Mouse (Mus musculus) stomach, postnatal 0 days (tissue): ENCODE measurements around the gene BC034090. TPM values are rescaled to one million over a fixed set of nuclear protein-coding genes. Genes with fewer than 3 reads are reported as not detected.

Experiments
- ATAC-seq: fragments of 200-750 bp; cut with Nextera tagmentation; 2 replicates; pipeline ENCODE4 v1.8.0; 2017; ENCODE audit not compliant: low FRiP score, low TSS enrichment
- DNase-seq: peaks from one replicate; pipeline ENCODE4 v3.0.0-alpha.2; 2016; ENCODE audit warnings: low spot score
- H3K27ac ChIP-seq: fragments of 300-500 bp; sonication (generic); replicated peaks from 2 replicates; pipeline ENCODE4 v1.5.1; 2014; ENCODE audit warnings: mild to moderate bottlenecking, control low read depth
- H3K27me3 ChIP-seq: fragments of 300-500 bp; sonication (generic); 2 replicates; pipeline ENCODE4 v1.6.1; 2014; ENCODE audit warnings: low read length; ENCODE audit not compliant: control insufficient read depth, insufficient read depth
- H3K36me3 ChIP-seq: fragments of 300-500 bp; sonication (generic); 2 replicates; pipeline ENCODE4 v1.6.1; 2014; ENCODE audit warnings: low read length, mixed read lengths; ENCODE audit not compliant: control insufficient read depth, insufficient read depth
- H3K4me1 ChIP-seq: fragments of 300-500 bp; sonication (generic); replicated peaks from 2 replicates; pipeline ENCODE4 v1.6.1; 2014; ENCODE audit warnings: antibody characterized with exemption; ENCODE audit not compliant: control insufficient read depth, insufficient read depth
- H3K4me2 ChIP-seq: fragments of 300-500 bp; sonication (generic); replicated peaks from 2 replicates; pipeline ENCODE4 v1.6.1; 2014; ENCODE audit warnings: low read depth, mild to moderate bottlenecking, control low read depth, moderate library complexity
- H3K4me3 ChIP-seq: fragments of 300-500 bp; sonication (generic); 2 replicates; pipeline ENCODE4 v1.5.1; 2014; ENCODE audit warnings: low read depth, low read length, control low read depth
- H3K9ac ChIP-seq: fragments of 300-500 bp; sonication (generic); 2 replicates; pipeline ENCODE4 v1.6.1; 2014; ENCODE audit warnings: mild to moderate bottlenecking, low read length, control low read depth, mixed read lengths
- H3K9me3 ChIP-seq: fragments of 300-500 bp; sonication (generic); 2 replicates; pipeline ENCODE4 v1.6.1; 2016; ENCODE audit warnings: low read length; ENCODE audit not compliant: control insufficient read depth
- CTCF ChIP-seq: IDR thresholded peaks from 2 replicates; pipeline ENCODE4 v1.5.1; 2016; ENCODE audit warnings: antibody characterized with exemption, low read depth, mild to moderate bottlenecking, moderate library complexity
- EP300 ChIP-seq: optimal IDR thresholded peaks from 2 replicates; pipeline ENCODE3; 2016; ENCODE audit warnings: antibody characterized with exemption
- WGBS: fragments of 180-500 bp; shearing (Covaris S2); extraction: QIAGEN DNeasy Blood & Tissue Kit; methylation state at CpG from one replicate; pipeline ENCODE4 v1.1.7; 2014; 5-methylcytosine and 5-hydroxymethylcytosine counted together
- polyA plus RNA-seq: library from polyadenylated mRNA; unstranded; fragments of >200 nt; fragmentation: Nextera tagmentation; extraction: Ambion mirVana; gene quantifications from 2 replicates; pipeline ENCODE4 v1.2.1, GENCODE M21; 2015

The BC034090 gene
- polyA plus RNA-seq, result 1.6 TPM in 2 replicates

DNA sequence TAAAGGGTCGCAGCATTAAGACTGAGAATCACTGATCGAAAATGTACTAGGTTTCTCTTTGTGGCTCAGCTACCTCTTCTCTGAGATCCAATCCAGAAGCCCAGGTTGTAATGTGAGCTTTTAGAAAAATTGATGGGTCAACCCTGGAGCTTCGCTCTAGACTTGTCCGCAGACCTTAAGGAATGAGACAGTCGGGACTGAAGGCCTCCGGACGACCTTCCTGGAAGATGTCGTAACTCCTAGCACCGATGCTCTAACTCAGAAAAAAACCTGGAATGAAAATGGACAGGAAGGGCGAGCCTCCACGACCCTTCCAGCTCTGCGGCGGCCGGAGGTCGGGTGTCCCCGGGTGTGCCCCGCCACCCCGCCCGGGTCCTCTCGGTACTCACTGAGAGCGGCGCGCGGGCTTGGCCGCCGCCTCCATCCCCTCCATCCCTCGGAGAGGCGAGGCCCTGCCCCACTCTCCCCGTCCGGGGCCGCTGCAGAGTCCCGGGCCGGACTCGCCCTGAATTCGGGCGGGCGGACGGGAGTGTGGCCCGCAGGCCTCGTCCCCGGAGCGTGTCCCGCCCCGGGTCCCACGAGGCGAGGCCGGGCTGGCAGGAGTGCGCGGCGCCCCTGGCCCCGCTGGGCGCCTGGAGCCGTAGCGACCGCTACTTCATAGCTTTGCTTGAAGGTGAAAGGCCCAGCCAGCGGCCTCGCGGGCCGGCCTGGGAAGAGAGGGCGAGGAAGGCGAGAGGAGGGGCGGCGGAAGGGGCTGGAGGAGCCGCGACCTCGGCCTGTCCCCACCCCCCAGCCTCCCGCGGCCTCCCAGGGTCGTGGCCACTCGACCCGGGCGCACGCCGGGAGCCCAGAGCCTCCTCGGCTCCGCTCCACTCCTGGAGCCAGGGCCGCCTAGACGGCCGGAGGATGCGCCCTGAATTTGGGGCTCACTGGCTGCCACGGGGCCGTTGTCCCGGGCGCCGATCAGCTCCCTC, at the start of gene BC034090:
Gene BC034090 (minus strand): TSS at position 648 of the 974 bp plus-strand sequence.
- Histone ChIP-seq H3K27ac (peak within 1 kb of the TSS; percentile 87), H3K4me3 (peak within 1 kb of the TSS; percentile 56), H3K9ac (peak within 1 kb of the TSS; percentile 86), H3K4me2 (peak within 1 kb of the TSS; percentile 71), H3K9me3 (no peaks in the 10 kb centered on the region), H3K27me3 (no peaks in the 10 kb centered on the region), H3K36me3 (no peaks in the 10 kb centered on the region), H3K4me1 (no peaks in the 10 kb centered on the region)
- peak; percentile 41 for DNase-seq
- 3% methylated on average over 75 of the region's 85 CpGs for WGBS
- no peak for TF ChIP-seq EP300
- TF ChIP-seq CTCF, result peak; percentile 10; the same call in 1 of the 2 replicates
- ATAC-seq, result peak; percentile 80

DNA sequence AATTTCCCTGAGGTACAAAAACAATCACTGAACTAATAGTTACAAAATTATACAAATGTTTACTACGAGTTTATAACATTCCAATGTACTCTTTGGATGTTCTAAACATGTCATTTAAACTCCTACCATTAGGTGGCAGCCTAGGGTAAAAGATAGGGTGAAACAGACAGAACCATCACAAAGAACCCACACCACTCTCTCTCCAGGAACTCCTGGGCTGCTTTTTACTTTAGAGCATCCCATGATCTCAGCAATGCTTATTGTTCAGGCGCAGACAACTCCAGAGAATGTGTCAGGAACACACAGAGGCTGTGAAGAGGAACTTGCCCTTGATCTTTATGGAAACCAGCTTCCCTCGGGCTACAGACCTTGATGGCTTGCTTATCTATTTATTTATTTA, 49.2 kb upstream of the BC034090 start:
- H3K4me1 ChIP-seq, result no peaks in the 10 kb centered on the region
- DNase-seq (no peak), ATAC-seq (peak; percentile 57; the same call in 1 of the 2 replicates)
- no peaks in the 10 kb centered on the region for H3K27me3 ChIP-seq
- no peaks in the 10 kb centered on the region for H3K9me3 ChIP-seq
- peak; percentile 90 for TF ChIP-seq CTCF
- TF ChIP-seq EP300, result no peak
- no peak overlapping the region for H3K4me3 ChIP-seq
- WGBS, result 12% methylated on average over 3 of the region's 3 CpGs
- no peak overlapping the region for H3K27ac ChIP-seq
- no peak overlapping the region for H3K4me2 ChIP-seq
- no peaks in the 10 kb centered on the region; the same call in 1 of the 2 replicates for H3K36me3 ChIP-seq
- no peak overlapping the region for H3K9ac ChIP-seq

DNA sequence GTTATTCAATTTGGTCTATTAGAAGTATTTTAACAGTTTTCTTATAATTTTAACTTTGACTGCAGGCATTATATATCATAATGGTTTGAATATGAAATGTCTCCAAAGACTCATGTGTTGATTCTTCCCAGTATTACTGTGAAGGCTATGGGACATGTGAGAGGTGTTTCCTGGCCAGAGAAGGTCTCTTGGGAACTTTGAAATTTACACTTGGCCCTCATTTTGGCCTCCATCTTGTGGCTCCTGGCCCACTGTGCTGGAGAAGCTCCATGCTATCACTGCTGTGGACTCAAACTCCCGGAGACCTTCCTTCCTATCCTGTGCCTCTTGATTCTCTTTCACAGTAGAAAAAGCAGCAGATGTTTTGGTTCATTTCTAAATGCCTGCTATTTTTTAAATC, 45.2 kb upstream of the BC034090 start:
- H3K4me3 ChIP-seq, result no peak overlapping the region
- ATAC-seq, result no peak
- H3K36me3 ChIP-seq, result no peaks in the 10 kb centered on the region; the same call in none of the 2 replicates
- TF ChIP-seq CTCF, result no peak
- no peak for TF ChIP-seq EP300
- no peak overlapping the region for H3K9ac ChIP-seq
- 90% methylated on average over 1 of the region's 1 CpGs for WGBS
- no peaks in the 10 kb centered on the region for H3K9me3 ChIP-seq
- H3K27me3 ChIP-seq, result no peaks in the 10 kb centered on the region
- no peaks in the 10 kb centered on the region for H3K4me1 ChIP-seq
- no peak for DNase-seq
- no peak overlapping the region for H3K4me2 ChIP-seq
- H3K27ac ChIP-seq, result no peak overlapping the region

DNA sequence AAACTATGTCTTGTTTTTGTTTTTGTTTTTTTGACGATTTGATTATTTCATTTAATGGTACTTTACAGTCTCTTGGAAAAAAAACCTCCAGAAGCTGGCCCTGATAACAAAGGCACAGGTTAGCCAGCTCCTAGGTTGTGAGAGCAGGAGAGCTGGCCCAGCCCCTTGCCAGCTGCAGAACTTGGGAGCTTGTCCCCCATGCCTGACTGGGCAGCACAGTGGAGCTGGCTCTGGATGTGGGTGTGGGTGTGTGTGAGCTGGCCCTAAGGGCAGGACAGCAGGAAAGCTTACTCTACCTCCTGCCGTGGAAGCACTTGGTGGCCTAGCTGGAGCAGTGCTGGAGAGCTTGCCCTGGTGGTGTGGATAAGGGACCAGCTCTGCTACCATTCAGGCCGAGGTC, 43.8 kb upstream of the BC034090 start:
- Histone ChIP-seq H3K9ac (no peak overlapping the region), H3K27ac (no peak overlapping the region), H3K27me3 (no peaks in the 10 kb centered on the region), H3K4me2 (no peak overlapping the region), H3K9me3 (no peaks in the 10 kb centered on the region), H3K4me1 (no peaks in the 10 kb centered on the region), H3K4me3 (no peak overlapping the region), H3K36me3 (no peaks in the 10 kb centered on the region; the same call in none of the 2 replicates)
- TF ChIP-seq EP300 (no peak), CTCF (no peak)
- ATAC-seq (no peak), DNase-seq (no peak)
- 78% methylated on average over 3 of the region's 3 CpGs for WGBS

DNA sequence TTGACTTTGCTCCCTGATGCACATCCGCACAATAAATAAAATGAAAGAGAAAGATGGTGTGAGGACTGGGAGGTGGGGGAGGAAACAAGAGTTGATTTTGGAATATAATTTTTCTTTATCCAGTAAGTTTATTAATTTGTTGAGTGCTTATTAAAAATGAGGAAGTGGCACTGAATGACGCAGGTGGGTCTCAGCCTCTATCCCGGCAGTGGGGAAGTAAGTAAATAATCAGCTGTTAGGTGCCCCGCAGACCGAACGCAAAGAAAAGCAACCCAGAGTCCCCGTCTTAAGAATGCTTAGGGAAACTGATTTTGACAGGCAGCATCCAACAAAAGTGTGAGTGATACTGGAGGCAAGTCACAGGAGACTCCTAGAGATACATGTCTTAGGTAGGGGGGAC, 39.6 kb upstream of the BC034090 start:
- no peak for TF ChIP-seq CTCF
- TF ChIP-seq EP300, result no peak
- no peak for ATAC-seq
- no peak for DNase-seq
- Histone ChIP-seq H3K4me2 (no peak overlapping the region), H3K4me3 (no peak overlapping the region), H3K27ac (no peak overlapping the region), H3K9me3 (no peaks in the 10 kb centered on the region), H3K36me3 (no peaks in the 10 kb centered on the region; the same call in none of the 2 replicates), H3K4me1 (no peaks in the 10 kb centered on the region), H3K9ac (no peak overlapping the region), H3K27me3 (no peaks in the 10 kb centered on the region)
- 79% methylated on average over 7 of the region's 7 CpGs for WGBS
